Mouse (Mus musculus) stomach, postnatal 0 days (tissue): ENCODE data around the gene Dthd1. TPM values are rescaled to one million over a fixed set of nuclear protein-coding genes. Genes with fewer than 3 reads are reported as not detected.

Experiments
- ATAC-seq: fragments of 200-750 bp; cut with Nextera tagmentation; 2 replicates; pipeline ENCODE4 v1.8.0; 2017; ENCODE audit not compliant: low FRiP score, low TSS enrichment
- DNase-seq: peaks from one replicate; pipeline ENCODE4 v3.0.0-alpha.2; 2016; ENCODE audit warnings: low spot score
- H3K27ac ChIP-seq: fragments of 300-500 bp; sonication (generic); replicated peaks from 2 replicates; pipeline ENCODE4 v1.5.1; 2014; ENCODE audit warnings: mild to moderate bottlenecking, control low read depth
- H3K27me3 ChIP-seq: fragments of 300-500 bp; sonication (generic); 2 replicates; pipeline ENCODE4 v1.6.1; 2014; ENCODE audit warnings: low read length; ENCODE audit not compliant: control insufficient read depth, insufficient read depth
- H3K36me3 ChIP-seq: fragments of 300-500 bp; sonication (generic); 2 replicates; pipeline ENCODE4 v1.6.1; 2014; ENCODE audit warnings: low read length, mixed read lengths; ENCODE audit not compliant: control insufficient read depth, insufficient read depth
- H3K4me1 ChIP-seq: fragments of 300-500 bp; sonication (generic); replicated peaks from 2 replicates; pipeline ENCODE4 v1.6.1; 2014; ENCODE audit warnings: antibody characterized with exemption; ENCODE audit not compliant: control insufficient read depth, insufficient read depth
- H3K4me2 ChIP-seq: fragments of 300-500 bp; sonication (generic); replicated peaks from 2 replicates; pipeline ENCODE4 v1.6.1; 2014; ENCODE audit warnings: low read depth, mild to moderate bottlenecking, control low read depth, moderate library complexity
- H3K4me3 ChIP-seq: fragments of 300-500 bp; sonication (generic); 2 replicates; pipeline ENCODE4 v1.5.1; 2014; ENCODE audit warnings: low read depth, low read length, control low read depth
- H3K9ac ChIP-seq: fragments of 300-500 bp; sonication (generic); 2 replicates; pipeline ENCODE4 v1.6.1; 2014; ENCODE audit warnings: mild to moderate bottlenecking, low read length, control low read depth, mixed read lengths
- H3K9me3 ChIP-seq: fragments of 300-500 bp; sonication (generic); 2 replicates; pipeline ENCODE4 v1.6.1; 2016; ENCODE audit warnings: low read length; ENCODE audit not compliant: control insufficient read depth
- CTCF ChIP-seq: IDR thresholded peaks from 2 replicates; pipeline ENCODE4 v1.5.1; 2016; ENCODE audit warnings: antibody characterized with exemption, low read depth, mild to moderate bottlenecking, moderate library complexity
- EP300 ChIP-seq: optimal IDR thresholded peaks from 2 replicates; pipeline ENCODE3; 2016; ENCODE audit warnings: antibody characterized with exemption
- WGBS: fragments of 180-500 bp; shearing (Covaris S2); extraction: QIAGEN DNeasy Blood & Tissue Kit; methylation state at CpG from one replicate; pipeline ENCODE4 v1.1.7; 2014; 5-methylcytosine and 5-hydroxymethylcytosine counted together
- polyA plus RNA-seq: library from polyadenylated mRNA; unstranded; fragments of >200 nt; fragmentation: Nextera tagmentation; extraction: Ambion mirVana; gene quantifications from 2 replicates; pipeline ENCODE4 v1.2.1, GENCODE M21; 2015

The Dthd1 gene
- polyA plus RNA-seq, 1 experiment from 2014 or later = 0.07 TPM

GRCm38 (mm10) chr5:62777804-62778203, 35.8 kb upstream of the Dthd1 start:
- TF ChIP-seq CTCF = no peak
- no peak for TF ChIP-seq EP300
- Histone ChIP-seq H3K9me3 (no peaks in the 10 kb centered on the region), H3K27me3 (no peaks in the 10 kb centered on the region), H3K4me1 (no peaks in the 10 kb centered on the region), H3K4me3 (no peak overlapping the region), H3K27ac (no peak overlapping the region), H3K9ac (no peak overlapping the region), H3K4me2 (no peak overlapping the region), H3K36me3 (no peaks in the 10 kb centered on the region)
- WGBS = 86% methylated on average over 8 of the region's 8 CpGs
- DNase-seq = no peak
- ATAC-seq = no peak

GRCm38 (mm10) chr5:62778682-62779081, 34.9 kb upstream of the Dthd1 start:
- TF ChIP-seq CTCF (no peak), EP300 (no peak)
- no peak overlapping the region for H3K4me3 ChIP-seq
- no peak overlapping the region for H3K4me2 ChIP-seq
- no peak overlapping the region for H3K27ac ChIP-seq
- WGBS = 69% methylated on average over 5 of the region's 5 CpGs
- no peak for ATAC-seq
- H3K4me1 ChIP-seq = no peaks in the 10 kb centered on the region
- no peak overlapping the region for H3K9ac ChIP-seq
- DNase-seq = no peak
- H3K36me3 ChIP-seq = no peaks in the 10 kb centered on the region
- H3K9me3 ChIP-seq = no peaks in the 10 kb centered on the region
- H3K27me3 ChIP-seq = no peaks in the 10 kb centered on the region

- no peaks in the 10 kb centered on the region for H3K27me3 ChIP-seq
- no peak for ATAC-seq
- H3K4me2 ChIP-seq = no peak overlapping the region
- H3K36me3 ChIP-seq = no peaks in the 10 kb centered on the region
- no peak for TF ChIP-seq CTCF
- no peak for TF ChIP-seq EP300
- no peak for DNase-seq
- no peak overlapping the region for H3K9ac ChIP-seq
- no peaks in the 10 kb centered on the region for H3K9me3 ChIP-seq
- 89% methylated on average over 3 of the region's 3 CpGs for WGBS
- no peaks in the 10 kb centered on the region for H3K4me1 ChIP-seq
- H3K27ac ChIP-seq = no peak overlapping the region
- no peak overlapping the region for H3K4me3 ChIP-seq
Measured at GRCm38 (mm10) chr5:62786809-62787208, 26.8 kb upstream of the Dthd1 start.

GRCm38 (mm10) chr5:62790921-62791564, 22.6 kb upstream of the Dthd1 start:
- DNase-seq = no peak
- no peak for ATAC-seq
- no peaks in the 10 kb centered on the region for H3K27me3 ChIP-seq
- 92% methylated on average over 5 of the region's 5 CpGs for WGBS
- no peaks in the 10 kb centered on the region for H3K36me3 ChIP-seq
- H3K9ac ChIP-seq = no peak overlapping the region
- no peak overlapping the region for H3K4me2 ChIP-seq
- no peaks in the 10 kb centered on the region for H3K9me3 ChIP-seq
- H3K4me1 ChIP-seq = no peaks in the 10 kb centered on the region
- no peak overlapping the region for H3K27ac ChIP-seq
- no peak for TF ChIP-seq EP300
- TF ChIP-seq CTCF = no peak
- H3K4me3 ChIP-seq = no peak overlapping the region

- H3K4me2 ChIP-seq = no peak overlapping the region
- DNase-seq (no peak), ATAC-seq (no peak)
- TF ChIP-seq EP300 = no peak
- no peak for TF ChIP-seq CTCF
- H3K9ac ChIP-seq = no peak overlapping the region
- no peak overlapping the region for H3K27ac ChIP-seq
- no peaks in the 10 kb centered on the region for H3K36me3 ChIP-seq
- H3K4me1 ChIP-seq = no peaks in the 10 kb centered on the region
- WGBS = 82% methylated on average over 1 of the region's 1 CpGs
- H3K4me3 ChIP-seq = no peak overlapping the region
- no peaks in the 10 kb centered on the region for H3K9me3 ChIP-seq
- H3K27me3 ChIP-seq = no peaks in the 10 kb centered on the region
Measured at GRCm38 (mm10) chr5:62792776-62793175, 20.8 kb upstream of the Dthd1 start.

GRCm38 (mm10) chr5:62814072-62814414, 420 bp downstream of the Dthd1 start:
- WGBS = 76% methylated on average over 1 of the region's 1 CpGs
- H3K27me3 ChIP-seq = no peaks in the 10 kb centered on the region

More at GRCm38 (mm10) chr5:62814072-62814414, 420 bp downstream of the Dthd1 start:
- Histone ChIP-seq H3K4me1 (no peaks in the 10 kb centered on the region), H3K36me3 (no peaks in the 10 kb centered on the region), H3K9ac (no peak overlapping the region), H3K9me3 (no peaks in the 10 kb centered on the region), H3K27ac (no peak overlapping the region), H3K4me3 (no peak overlapping the region), H3K4me2 (no peak overlapping the region)
- TF ChIP-seq EP300 = no peak
- no peak for TF ChIP-seq CTCF
- ATAC-seq (no peak), DNase-seq (no peak)
